Mouse (Mus musculus): ENCODE measurements around the gene Vmn2r17. TPM values are rescaled to one million over a fixed set of nuclear protein-coding genes. Genes with fewer than 3 reads are reported as not detected.

Gene Vmn2r17
- not detected in 2 replicates for polyA plus RNA-seq (2015; fragmentation: Nextera tagmentation; extraction: Ambion mirVana)

GRCm38 (mm10) chr5:109419388-109419787 is at the start of gene Vmn2r17:
Gene Vmn2r17 (plus strand): TSS chr5:109419688.
- no peaks in the 10 kb centered on the region for H3K4me1 ChIP-seq (replicated peaks)
- no peaks in the 10 kb centered on the region for H3K36me3 ChIP-seq
- no peak within 1 kb of the TSS for H3K9ac ChIP-seq
- 53% methylated on average over 2 of the region's 2 CpGs for WGBS
- no peak within 1 kb of the TSS for H3K4me3 ChIP-seq
- no peak within 1 kb of the TSS for H3K4me2 ChIP-seq
- no peaks in the 10 kb centered on the region; the same call in 1 of the 2 replicates for H3K9me3 ChIP-seq (replicated peaks)
- no peak for ATAC-seq (replicated peaks; ENCODE audit: insufficient number of reproducible peaks, insufficient read depth, low FRiP score, low read depth)
- no peak within 1 kb of the TSS for H3K27ac ChIP-seq
- H3K27me3 ChIP-seq, result no peaks in the 10 kb centered on the region

- H3K27ac ChIP-seq, result no peak overlapping the region
- H3K9me3 ChIP-seq (replicated peaks), result no peaks in the 10 kb centered on the region
- peak overlapping the region; percentile 44 for H3K4me2 ChIP-seq
- H3K36me3 ChIP-seq, result no peaks in the 10 kb centered on the region
- H3K4me3 ChIP-seq, result peak overlapping the region; percentile 36
- H3K27me3 ChIP-seq, result no peaks in the 10 kb centered on the region
- ATAC-seq (replicated peaks; ENCODE audit: insufficient number of reproducible peaks, insufficient read depth, low FRiP score, low read depth), result peak; percentile 55
- H3K9ac ChIP-seq, result no peak overlapping the region
- 23% methylated on average over 17 of the region's 21 CpGs for WGBS
- H3K4me1 ChIP-seq (replicated peaks), result no peaks in the 10 kb centered on the region
Measured at GRCm38 (mm10) chr5:109466576-109467506, 47.4 kb downstream of the Vmn2r17 start.

GRCm38 (mm10) chr5:109506729-109507128 is 87.2 kb downstream of the Vmn2r17 start:
- ATAC-seq (replicated peaks; ENCODE audit: insufficient number of reproducible peaks, insufficient read depth, low FRiP score, low read depth), result no peak
- 3% methylated on average over 1 of the region's 1 CpGs for WGBS
- no peaks in the 10 kb centered on the region for H3K9me3 ChIP-seq (replicated peaks)
- H3K36me3 ChIP-seq, result no peaks in the 10 kb centered on the region
- H3K4me1 ChIP-seq (replicated peaks), result no peaks in the 10 kb centered on the region
- no peak overlapping the region for H3K4me2 ChIP-seq
- H3K9ac ChIP-seq, result no peak overlapping the region
- no peak overlapping the region for H3K27ac ChIP-seq
- no peak overlapping the region for H3K4me3 ChIP-seq
- no peaks in the 10 kb centered on the region for H3K27me3 ChIP-seq

Other genes starting within 250 kb of the Vmn2r17 start
- gene Vmn2r13, start 227.5 kb upstream of the Vmn2r17 start, polyA plus RNA-seq (2015; fragmentation: Nextera tagmentation; extraction: Ambion mirVana), result not detected in 2 replicates
- gene Vmn2r14, start 195.0 kb upstream of the Vmn2r17 start, polyA plus RNA-seq (2015; fragmentation: Nextera tagmentation; extraction: Ambion mirVana), result not detected in 2 replicates
- gene Vmn2r15, start 122.0 kb upstream of the Vmn2r17 start, polyA plus RNA-seq (2015; fragmentation: Nextera tagmentation; extraction: Ambion mirVana), result not detected in 2 replicates
- gene Vmn2r16, start 89.5 kb upstream of the Vmn2r17 start, polyA plus RNA-seq (2015; fragmentation: Nextera tagmentation; extraction: Ambion mirVana), result not detected in 2 replicates
- 8.0 and 11.1 TPM in 2 replicates for gene Crlf2, start 139.3 kb downstream of the Vmn2r17 start, polyA plus RNA-seq (2015; fragmentation: Nextera tagmentation; extraction: Ambion mirVana)

Data from heart, embryonic 15.5 days (tissue).